Mouse (Mus musculus): ENCODE results near the gene Gm3476.
"Not testable (repeated sequence)": the region's sequence is repeated elsewhere in the genome, so short reads cannot be mapped to it uniquely, and the experiment has no call there.

The Gm3476 gene

DNA sequence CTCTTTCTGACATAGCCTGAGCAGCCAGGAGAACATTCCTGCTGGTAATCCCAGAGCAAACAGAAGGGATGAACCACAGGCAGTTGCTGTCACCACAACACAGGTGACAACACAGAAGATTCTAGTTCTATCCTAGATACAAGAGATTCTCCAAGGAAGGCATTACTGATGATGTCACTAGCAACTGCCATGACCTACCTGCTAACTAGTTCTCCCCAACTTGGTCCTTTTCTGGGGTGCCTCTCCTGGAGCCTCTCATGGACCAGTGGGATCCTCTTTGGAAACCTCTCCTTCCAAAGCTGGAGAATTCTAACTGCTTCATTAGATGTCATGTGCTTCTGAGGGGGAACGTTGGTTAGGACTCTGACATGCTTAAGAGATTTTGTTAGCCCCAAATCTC lies at the start of gene Gm3476:
Gm3476 (minus strand) TSS at position 101 of the 400 bp plus-strand sequence.
- DNase-seq (ENCODE audit: low spot score), result not testable (repeated sequence)

DNA sequence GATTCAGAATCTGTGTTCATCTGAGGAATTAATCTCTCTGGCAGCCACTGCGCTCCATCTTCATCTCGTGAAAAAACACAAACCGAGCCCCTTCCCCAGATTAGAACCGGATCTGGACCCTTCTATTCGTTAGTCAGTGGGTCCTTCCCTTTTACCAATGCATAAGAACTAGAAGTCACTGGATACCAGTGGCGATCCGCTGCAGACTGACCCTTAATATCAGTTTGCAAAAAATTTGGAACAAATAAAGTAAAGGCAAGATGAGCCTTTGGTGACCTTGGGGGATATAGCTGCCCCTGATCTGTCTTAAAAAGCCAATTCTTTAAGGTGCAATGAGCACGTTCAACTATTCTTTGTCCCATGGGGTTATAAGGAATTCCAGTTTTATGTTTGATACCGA lies 37.9 kb upstream of the Gm3476 start:
- not testable (repeated sequence) for DNase-seq (ENCODE audit: low spot score)

DNA sequence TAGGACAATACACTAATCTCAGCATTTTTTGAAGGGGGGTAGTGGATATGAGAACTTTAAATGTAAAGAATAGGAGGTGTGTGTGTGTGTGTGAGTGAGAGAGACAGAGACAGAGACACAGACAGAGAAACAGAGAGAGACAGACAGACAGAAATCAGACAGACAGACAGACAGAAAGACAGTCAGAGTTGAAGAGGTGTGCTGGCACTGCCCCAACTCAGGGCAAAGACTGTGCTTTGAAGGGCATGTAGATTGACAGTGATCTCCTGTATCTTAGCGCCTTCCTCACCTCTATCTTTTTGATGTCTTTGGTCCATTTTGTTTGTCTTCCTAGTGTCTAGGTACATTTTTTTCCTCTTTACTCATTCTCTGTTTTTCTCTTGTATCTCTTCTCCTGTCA lies 35.5 kb upstream of the Gm3476 start:
- not testable (repeated sequence) for DNase-seq (ENCODE audit: low spot score)

DNA sequence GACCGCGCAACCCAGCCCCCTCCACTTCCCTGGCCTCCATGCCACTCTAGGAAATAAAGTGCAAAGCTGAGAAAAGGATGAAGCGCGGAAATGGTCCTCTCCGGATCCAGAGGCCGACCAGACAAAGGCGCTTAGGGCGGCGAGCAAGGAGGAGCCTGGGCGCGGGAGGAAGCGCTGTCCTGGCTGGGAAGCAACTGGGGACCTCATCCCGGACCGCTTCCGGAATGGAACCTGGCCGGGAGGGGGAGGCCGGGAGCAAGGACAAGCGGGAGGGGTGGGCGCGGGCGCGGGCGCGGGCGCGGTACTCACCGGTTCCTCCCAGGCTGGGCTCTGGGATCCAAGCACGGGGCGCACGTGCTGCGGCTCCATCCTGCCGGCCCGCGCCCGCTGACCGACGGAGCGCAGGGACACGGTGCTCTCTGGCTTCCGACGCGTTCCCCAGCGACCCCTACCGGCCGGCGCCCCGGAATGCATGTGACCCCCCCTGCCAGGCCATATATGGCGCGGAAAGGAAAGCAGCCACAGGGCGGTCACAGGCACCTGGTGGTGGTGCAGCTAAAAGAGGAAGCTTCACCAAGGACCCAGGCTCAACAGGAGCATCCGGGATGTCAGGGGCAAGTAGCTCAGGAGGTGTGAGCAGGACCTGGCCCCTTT lies 17.2 kb downstream of the Gm3476 start, which contains the start of gene Gm3468:
Gm3468 (minus strand) TSS at position 394 of the 654 bp plus-strand sequence.
- peak; percentile 9 for DNase-seq (ENCODE audit: low spot score)

DNA sequence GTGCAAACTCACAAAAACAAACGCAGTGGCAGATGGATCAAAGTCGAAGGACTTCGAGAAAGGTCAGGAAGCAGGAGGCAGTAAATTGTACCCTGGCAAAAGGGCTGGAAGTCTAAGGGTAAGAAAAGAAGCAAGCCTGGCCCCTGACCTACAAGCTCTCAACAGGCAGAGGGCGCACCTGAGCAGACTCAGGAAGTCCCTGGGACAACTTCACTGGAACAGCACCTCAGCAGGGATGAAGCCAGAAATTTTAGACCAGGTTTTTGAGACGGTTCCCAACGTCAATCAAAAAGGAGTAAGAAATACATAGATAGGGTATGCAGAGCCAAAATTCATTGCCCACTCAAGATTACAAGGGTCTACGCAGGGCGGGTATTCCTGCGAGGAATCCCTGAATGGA lies 18.1 kb downstream of the Gm3476 start:
- DNase-seq (ENCODE audit: low spot score), result not testable (repeated sequence)

DNA sequence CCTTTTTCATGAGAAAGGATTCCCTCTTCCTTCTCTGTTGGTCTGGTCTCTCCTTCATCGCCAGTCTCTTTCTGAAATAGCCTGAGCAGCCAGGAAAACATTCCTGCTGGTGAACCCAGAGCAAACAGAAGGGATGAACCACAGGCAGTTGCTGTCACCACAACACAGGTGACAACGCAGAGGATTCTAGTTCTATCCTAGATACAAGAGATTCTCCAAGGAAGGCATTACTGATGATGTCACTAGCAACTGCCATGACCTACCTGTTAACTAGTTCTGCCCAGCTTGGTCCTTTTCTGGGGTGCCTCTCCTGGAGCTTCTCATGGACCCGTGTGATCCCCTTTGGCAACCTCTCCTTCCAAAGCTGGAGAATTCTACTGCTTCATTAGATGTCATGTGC lies 31.8 kb downstream of the Gm3476 start, which contains the start of gene Gm8206:
Gm8206 (minus strand) TSS at position 101 of the 400 bp plus-strand sequence.
- DNase-seq (ENCODE audit: low spot score), result not testable (repeated sequence)

DNA sequence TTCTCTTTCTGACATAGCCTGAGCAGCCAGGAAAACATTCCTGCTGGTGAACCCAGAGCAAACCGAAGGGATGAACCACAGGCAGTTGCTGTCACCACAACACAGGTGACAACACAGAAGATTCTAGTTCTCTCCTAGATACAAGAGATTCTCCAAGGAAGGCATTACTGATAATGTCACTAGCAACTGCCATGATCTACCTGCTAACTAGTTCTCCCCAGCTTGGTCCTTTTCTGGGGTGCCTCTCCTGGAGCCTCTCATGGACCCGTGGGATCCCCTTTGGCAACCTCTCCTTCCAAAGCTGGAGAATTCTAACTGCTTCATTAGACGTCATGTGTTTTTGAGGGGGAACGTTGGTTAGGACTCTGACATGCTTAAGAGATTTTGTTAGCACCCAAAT lies 67.4 kb downstream of the Gm3476 start, which contains the start of gene Gm6337:
Gm6337 (minus strand) TSS at position 101 of the 400 bp plus-strand sequence.
- not testable (repeated sequence) for DNase-seq (ENCODE audit: low spot score)

Data from left cerebral cortex, adult 11 months (tissue).